Mouse (Mus musculus) liver, embryonic 18 days (tissue): ENCODE data around the gene Tdg. TPM values are rescaled to one million over a fixed set of nuclear protein-coding genes. Genes with fewer than 3 reads are reported as not detected.

Source experiments
- polyA plus RNA-seq: library from polyadenylated mRNA; depleted of rRNA; stranded (reverse); fragments of >200 nt; gene quantifications from 2 replicates; pipeline ENCODE4 v1.2.3, GENCODE M21; 2012; rRNA removed

The Tdg gene
- 15.4 and 15.7 TPM in 2 replicates for polyA plus RNA-seq

DNA sequence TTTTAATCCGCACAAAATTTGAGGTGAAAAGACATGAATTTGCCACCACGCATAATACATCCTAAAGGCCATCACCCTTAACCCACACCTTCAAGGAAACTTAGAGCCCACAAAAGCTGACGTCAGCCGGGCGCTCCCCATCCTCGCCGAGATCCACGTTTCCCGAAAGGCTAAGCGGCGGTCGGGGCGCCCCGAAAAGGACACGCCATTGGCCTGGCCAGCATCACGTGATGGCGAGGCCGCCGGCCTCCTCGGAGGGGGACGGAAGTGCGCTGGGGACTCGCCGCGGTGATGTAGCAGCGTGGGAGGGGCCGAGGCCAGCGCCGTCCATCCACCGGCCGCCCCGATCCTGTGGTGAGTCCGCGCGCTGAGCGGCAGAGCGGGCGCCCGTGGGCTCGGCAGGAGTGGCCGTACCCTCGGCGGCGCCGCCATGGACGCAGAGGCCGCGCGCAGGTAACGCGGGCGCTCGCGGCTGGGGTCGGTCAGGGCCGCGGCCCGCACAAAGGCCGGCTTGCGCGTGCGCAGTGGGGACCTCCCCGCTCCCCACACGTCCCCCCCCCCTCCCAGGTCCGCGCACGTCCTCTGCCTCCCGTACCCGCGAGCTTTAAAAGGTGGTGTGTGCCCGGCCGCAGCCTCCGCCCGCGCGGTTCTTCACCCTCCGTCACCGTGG, at the start of gene Tdg:
TSS of gene Tdg (plus strand) at position 243 of the 670 bp plus-strand sequence.

DNA sequence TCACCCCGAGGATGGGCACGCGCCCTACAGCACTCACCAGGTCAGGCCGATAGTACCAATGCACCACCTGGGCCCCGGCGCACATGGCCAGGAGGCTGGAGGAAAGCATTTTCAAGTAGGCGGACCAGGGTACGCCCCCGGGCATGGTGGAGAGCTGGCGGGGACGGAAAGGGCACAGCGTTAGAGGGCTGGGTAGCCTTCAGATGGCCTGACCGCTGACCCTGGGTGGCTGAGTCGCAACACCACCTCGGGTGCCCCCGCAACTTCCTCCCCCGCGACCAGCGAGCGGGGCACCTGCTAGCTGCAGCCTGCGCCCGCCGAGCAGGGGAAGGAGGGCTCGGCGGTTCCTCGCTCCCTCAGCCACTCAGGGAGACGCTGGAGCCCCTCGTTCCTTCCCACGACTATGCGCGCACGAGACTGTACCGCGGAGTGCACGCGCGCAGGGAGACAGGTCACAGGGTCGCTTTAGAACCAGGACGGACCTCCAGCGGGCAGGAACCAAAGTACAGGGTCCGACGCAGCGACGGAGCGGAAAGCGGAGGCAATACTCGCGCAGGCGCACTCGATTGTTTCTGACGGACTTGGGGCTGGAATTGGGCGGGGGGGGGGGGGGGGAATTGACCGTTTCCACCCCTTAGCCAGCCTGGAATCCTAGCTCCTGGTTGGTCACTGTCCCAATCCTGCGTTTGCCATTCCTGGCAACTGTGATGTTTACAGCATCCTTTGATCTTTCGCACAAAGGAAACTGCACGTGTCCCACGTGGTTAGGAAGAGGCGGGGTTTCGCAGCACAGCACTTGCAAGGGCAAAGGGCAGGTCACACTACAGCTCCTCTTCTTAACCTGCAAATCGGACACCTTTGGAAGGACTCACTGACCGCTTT, 6.7 kb upstream of the Tdg start, which contains the start of gene 1190007I07Rik:
TSS of gene 1190007I07Rik (minus strand) at position 558 of the 882 bp plus-strand sequence.

DNA sequence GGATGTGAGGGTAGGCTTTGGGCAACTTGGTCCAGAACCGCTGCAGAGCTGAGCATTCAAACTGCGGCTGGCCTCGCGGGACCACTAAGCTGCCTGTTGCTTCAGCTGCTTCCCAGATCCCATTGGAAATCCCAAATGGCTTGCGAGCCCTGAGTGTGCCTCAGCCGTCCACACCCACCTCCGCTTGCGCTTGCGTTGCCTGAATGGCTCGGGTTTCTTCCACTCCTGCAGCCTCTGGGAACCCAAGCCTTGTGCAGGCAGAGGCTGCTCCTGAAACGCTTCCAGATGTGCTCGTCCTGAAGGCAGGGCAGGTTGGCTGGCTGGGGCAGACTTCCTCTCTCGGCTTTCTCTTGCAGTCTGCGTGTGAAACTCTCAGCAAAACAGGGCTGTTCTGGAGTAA, 60.9 kb downstream of the Tdg start, which contains the start of gene Glt8d2:
TSS of gene Glt8d2 (minus strand) at position 157 of the 400 bp plus-strand sequence.

DNA sequence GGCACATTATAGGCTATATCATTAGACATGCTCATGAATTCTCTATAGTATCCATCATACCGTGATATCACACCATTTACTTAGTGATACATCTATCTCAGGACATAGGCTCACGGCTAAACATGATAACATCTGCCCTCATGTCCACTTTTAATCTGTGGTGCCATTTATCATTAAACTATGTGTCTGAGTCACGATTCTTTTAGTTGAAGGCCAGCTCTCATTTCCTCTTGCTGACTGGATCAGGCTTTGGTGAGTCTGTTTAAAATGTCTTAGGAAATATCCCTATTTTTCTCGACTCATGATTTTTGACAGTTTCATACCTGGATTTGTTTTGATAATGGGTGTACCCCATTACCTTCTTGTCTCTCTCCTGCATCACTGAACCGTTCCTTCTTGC, 66.3 kb downstream of the Tdg start, which contains the start of gene Hcfc2:
TSS of gene Hcfc2 (plus strand) at position 205 of the 400 bp plus-strand sequence.

Other genes starting within 250 kb of the Tdg start
- not detected in 2 replicates for gene Gm1553, start 137.2 kb upstream of the Tdg start, polyA plus RNA-seq
- 29.5 and 31.9 TPM in 2 replicates for gene 1190007I07Rik, start 6.6 kb upstream of the Tdg start, polyA plus RNA-seq
- gene Glt8d2, start 60.8 kb downstream of the Tdg start, polyA plus RNA-seq = 0.36 and 0.42 TPM in 2 replicates
- gene Hcfc2, start 66.3 kb downstream of the Tdg start, polyA plus RNA-seq = 7.8 and 9.1 TPM in 2 replicates
- 26.3 and 27.0 TPM in 2 replicates for gene Nfyb, start 134.3 kb downstream of the Tdg start, polyA plus RNA-seq
- gene Txnrd1, start 204.1 kb downstream of the Tdg start, polyA plus RNA-seq = 24.3 and 25.2 TPM in 2 replicates
- 0.21 and 0.25 TPM in 2 replicates for gene Eid3, start 236.8 kb downstream of the Tdg start, polyA plus RNA-seq